Mouse (Mus musculus) c-Kit-positive CD71-positive TER-119-positive erythroid progenitor cells, embryonic 14.5 days (primary cell): ENCODE data around the gene Ghrl.
"Not testable (repeated sequence)": the region's sequence is repeated elsewhere in the genome, so short reads cannot be mapped to it uniquely, and the experiment has no call there.

Source experiments
- DNase-seq: peaks from one replicate; pipeline ENCODE4 v3.0.0-alpha.2; 2013; ENCODE audit warnings: low spot score

Ghrl gene

DNA sequence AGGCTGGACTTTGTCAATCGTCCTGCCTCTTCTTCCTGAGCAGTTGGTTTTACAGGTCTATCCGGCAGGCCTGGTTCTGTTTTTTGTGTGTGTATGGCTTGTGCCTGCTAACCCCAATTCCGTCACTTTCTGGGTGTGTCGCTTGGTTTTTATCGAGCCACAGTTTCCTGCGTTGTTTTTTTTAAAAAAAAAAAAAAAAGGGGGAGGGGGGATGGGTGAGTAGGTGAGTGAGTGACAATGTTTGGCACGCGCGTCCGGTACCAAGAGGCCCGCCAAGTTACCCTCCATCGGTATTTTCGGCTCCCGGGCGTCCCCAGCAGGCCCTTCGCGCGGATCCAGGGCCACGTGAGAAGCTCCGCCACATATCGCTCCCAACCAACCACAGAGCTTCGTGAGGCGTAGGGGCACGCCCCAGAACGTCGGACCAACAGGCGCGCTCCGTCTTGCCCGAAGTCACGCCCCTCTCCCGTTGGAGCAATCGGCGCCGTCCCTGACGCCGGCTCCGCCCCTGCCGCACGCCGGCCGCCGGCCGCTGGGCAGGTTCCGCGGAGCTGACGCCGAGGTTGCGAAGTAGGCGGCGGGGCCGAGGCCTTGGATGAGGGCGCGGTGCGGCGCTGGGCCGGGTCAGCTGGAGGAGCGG is 23.0 kb downstream of the Ghrl start, which contains the start of gene Tatdn2:
Tatdn2 (plus strand) TSS at position 469 of the 640 bp plus-strand sequence.
- peak; percentile 94 for DNase-seq

DNA sequence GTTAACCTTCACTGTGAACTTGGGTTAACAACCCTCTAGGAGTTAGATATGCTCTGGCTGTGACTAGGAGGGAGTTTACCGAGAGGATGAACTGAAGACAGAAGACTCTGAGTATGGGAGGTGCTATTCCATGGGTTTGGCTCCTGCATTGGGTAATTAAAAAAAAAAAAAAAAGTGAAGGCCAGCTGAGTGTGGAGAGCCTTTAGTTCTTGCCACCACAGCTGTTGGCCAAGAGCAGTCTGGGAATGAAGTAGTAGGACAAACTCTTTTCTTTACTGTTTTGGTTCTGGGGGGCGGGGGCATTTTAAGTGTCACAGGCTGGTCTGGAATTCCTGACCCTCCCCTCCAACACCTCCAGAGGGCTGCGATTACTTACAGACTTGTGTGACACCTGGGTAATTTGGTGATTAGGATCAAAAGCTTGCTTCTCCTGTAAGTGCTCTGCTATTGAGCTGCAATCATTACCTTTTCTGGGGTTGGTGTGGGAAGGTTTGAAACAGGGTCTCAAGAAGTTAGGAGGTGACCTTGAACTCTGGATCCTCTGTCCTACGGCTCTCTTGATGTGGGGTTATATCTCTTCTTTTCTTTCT is 23.8 kb downstream of the Ghrl start:
- no peak for DNase-seq

DNA sequence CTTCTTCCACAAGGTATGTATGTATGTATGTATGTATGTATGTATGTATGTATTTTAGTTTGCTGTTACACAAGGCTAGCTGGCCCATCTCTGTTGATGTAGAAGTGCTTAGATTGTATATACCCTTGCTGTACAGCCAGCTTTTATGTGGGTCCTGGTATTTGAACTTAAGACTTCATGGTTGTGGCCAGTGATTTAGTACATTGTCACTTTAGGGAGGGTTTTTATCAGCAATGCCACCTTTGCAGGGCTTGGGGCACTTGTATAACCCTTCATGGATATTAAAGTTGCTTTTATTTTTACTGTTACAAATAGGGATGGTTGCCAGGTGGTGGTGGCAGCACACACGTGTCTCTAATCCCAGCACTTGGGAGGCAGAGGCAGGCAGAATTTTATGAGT is 24.5 kb downstream of the Ghrl start:
- peak; percentile 36 for DNase-seq

- DNase-seq = no peak
Measured at GRCm38 (mm10) chr6:113693377-113693776, 26.3 kb downstream of the Ghrl start.

GRCm38 (mm10) chr6:113692661-113693133 is 27.0 kb downstream of the Ghrl start:
- DNase-seq = no peak

DNA sequence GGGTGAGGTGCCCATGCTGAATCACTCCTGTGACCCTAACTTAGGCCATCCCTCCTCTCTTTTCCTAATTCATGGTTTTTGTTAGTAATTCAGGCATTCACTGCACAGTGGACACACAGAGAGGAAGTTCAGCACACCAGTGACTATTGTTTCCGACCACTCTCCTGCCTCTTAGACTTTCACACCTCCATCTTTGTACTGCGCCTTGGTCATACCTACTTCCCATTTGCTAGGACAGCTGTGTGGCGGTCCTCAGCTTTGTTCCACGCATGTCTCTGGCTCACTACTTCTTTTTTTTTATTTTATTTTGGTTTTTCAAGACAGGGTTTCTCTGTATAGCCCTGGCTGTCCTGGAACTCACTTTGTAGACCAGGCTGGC is 28.6 kb downstream of the Ghrl start:
- no peak for DNase-seq

DNA sequence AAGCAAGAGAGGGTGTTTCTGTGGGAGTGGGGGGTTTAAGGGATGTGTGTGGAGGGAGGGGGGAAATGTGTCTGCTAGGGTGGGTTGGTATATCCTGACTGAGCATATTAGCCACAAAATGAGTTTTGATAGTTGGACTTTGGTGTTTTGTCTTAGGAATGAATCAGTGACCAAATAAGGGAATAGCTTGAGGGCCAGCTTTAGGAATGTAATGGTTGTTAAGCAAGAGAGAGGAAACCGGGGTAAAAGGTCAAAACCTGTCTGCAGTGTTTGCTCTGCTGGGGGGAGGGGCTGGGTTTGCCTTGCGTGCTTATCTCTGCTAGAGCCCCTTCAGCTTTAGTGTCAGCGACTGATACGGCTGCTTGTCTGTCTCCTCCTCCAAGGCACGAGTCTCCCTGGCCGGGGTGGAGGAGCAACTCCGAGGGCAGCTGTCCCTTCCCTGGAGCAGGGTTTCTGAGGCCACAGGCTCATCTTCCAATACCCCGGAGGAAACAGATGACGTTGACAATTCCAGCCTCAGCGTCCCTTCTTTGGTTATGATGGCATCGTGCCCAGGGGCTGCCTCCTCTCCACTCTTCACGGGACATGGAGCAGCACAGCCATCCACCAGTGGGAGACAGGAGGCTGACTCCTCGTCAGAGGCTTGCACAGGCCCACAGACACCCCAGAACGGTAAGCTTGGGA is 29.1 kb downstream of the Ghrl start:
- DNase-seq = peak; percentile 87

DNA sequence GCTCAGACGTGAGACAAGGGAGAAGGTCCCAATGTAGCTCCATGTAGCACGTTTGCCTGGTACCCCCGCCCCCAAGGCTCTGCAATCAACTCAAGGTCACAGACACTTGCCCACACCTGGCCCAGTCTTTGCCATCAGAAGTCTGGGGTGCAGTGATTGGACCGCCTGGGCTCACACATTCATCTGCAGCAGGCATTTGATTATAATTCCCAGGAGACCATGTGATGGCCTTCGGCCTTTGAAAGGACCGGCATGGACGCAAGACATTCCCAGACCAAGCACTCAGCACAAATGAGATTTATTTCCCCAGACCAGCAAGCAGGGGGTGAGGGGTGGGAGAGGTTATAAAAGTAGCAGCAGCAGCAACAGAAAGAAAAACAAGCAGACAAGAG is 29.7 kb downstream of the Ghrl start:
- no peak for DNase-seq

DNA sequence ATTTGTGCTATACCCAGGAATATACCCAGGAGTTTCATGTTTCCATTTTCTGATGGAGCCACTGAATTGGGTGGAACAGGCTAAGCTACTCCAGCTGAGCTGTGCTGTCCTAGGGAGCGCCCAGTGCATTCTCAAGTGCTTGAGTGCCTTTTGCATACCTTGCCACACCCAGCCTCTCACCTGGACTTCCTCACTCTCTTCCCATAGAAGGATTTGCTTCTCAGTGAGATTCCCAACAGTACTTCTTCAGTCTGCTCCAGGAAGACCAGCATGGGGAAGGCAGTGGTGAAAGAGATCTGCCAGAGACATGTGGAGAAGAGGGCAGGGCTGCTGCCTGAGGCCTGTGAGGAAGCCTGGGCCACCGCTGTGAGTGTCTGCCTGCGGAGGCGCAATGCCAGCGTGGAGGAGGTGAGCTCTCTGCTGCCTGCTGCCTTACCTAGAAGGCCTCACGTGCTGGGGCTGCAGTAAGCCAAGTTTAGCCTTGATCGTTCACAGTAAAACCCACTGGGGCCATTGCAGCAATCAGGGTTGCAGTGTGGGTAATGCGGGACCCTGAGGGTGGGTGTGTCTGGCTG is 33.0 kb downstream of the Ghrl start:
- DNase-seq = no peak

- DNase-seq = no peak
Measured at GRCm38 (mm10) chr6:113683081-113683825, 36.4 kb downstream of the Ghrl start.

DNA sequence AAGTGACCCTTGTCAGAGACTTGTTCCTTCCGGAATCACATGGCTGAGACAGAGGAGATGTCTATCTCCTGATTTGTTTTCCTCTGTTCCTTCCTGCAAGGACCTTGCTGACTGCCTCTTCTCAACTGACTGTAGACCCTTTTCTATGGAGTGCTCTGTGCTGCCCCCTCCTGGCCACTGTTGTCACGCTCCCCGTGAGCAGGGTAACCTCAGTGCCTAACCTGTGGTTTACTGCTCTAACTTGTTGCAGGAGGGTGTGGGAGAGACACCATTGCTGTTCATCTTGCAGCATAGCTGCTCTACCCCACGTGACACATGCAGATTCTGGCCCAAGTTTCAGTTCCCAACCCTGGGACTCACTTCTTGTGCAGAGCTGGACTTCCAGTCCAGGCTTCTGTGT is 38.4 kb downstream of the Ghrl start:
- peak; percentile 77 for DNase-seq

- DNase-seq = no peak
Measured at GRCm38 (mm10) chr6:113679993-113680566, 39.6 kb downstream of the Ghrl start.

GRCm38 (mm10) chr6:113678246-113679012 is 41.3 kb downstream of the Ghrl start:
- no peak for DNase-seq

DNA sequence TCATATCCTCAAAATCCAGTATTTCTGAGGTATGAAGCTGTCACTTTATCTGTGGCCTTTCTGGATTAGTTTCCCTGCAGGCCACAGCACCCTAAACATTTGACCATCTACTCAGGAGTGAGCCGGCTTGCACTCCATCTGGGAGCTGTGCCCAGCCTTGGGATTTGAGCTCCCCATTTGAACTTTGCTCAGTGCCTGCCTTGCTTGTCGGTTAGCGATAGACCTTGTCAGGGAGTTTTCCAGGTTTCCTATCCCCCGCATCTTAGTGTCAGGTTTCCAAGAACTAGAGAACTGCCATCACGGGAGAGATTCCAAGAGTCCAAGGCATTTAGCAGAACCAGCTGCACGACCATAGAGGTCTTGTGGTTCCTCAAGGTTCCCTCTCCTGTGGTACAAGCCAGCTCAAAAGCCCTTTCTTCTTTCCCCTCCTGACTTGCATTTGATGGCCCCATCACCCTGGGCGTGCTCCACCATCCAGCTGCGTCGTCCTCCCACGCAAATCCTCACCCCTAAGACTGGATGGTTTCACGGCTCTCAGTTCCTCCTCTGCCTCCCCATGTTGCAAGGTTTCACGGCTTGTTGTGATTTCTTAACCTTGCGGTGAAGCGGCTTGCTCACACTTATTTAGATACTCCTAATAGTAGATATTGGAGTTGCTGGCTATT is 42.5 kb downstream of the Ghrl start:
- no peak for DNase-seq

GRCm38 (mm10) chr6:113675991-113676390 is 43.7 kb downstream of the Ghrl start:
- no peak for DNase-seq

DNA sequence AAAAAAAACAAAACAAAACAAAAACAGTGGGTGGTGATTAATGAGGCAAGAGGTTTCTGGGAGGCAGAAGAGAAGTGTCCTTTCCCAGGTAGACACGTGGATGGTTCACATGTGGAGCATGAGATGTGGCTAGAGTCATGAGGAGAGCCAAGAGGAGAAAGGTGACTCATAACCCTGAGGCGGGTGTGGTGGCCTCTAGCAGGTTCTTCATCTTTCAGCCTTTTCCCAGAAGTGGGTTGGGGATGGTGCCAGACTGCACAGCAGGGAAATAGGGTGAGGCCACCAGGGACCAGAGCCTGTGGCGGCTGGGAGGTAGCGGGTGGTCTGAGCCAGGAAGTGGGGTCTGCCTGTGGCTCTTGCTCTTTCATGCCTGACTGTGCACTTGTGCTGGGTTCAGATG is 44.4 kb downstream of the Ghrl start:
- DNase-seq = no peak

- no peak for DNase-seq
Measured at GRCm38 (mm10) chr6:113672989-113673388, 46.7 kb downstream of the Ghrl start.

GRCm38 (mm10) chr6:113672029-113672428 is 47.7 kb downstream of the Ghrl start:
- not testable (repeated sequence) for DNase-seq

DNA sequence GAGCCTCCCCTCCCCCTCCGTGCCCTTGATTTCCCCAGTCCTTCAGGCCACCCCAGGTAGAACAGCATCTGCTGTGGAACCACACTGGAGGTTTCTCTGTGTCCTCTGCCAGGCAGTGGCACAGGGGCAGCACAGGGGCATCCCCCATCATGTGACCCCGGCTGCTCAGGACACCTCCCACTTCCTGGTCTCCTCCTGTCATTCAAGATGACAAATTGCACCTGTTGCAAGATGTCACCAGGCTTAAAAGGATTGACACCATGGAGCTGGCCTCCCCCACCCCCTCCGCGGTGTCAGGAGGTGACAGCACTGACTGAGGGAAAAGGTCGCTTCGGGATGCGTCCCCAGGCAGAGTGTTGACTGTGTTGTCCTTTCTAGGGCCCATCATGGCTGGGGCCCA is 49.9 kb downstream of the Ghrl start:
- no peak for DNase-seq

DNA sequence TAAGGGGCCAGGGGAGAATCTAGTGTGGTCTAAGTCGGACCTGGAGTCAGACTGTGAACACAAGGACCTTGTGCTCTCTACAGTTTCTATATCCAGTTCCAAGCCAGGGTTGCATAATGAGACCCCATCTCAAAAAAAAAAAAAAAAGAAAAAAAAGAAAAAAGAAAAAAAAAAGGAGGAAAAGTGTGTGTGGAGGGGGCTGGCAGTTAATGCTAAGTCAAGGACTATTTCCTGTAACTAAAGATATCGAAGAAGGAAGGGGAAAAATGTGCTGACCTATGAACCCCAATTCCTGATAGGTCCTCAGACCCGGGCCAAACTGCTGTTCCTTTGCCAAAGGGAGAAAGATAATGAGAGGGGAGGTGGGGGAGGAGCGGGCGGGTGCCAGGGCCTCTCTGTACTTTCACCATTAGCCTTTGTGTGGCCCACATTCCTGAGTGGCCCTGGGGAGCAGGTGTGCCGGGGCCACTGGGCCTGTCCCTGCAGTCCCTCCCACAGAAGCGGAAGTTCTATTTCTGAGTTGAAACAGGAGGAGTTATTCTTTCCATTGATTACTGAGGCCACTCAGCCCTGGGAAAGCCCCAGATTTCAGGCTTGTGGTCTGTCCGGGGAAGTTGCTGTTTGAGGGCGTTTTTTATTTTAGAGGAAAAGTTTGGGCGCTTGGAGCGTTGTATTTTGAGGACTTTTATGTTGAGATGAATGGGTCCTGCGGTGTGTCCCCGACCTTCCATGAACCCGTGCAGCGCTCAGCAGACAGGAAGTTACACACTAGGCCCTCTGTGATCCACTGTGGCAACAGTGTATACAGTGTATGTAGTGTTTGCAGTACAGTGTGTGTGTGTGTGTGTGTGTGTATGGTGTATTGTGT is 51.2 kb downstream of the Ghrl start:
- no peak for DNase-seq
